Mouse (Mus musculus) kidney, embryonic 14.5 days (tissue): ENCODE data around the gene 1810010H24Rik. TPM values are rescaled to one million over a fixed set of nuclear protein-coding genes. Genes with fewer than 3 reads are reported as not detected.

Experiments
- ATAC-seq: fragments of 200-750 bp; cut with Nextera tagmentation; 2 replicates; pipeline ENCODE4 v1.8.0; 2017; ENCODE audit warnings: moderate number of reproducible peaks, mild to moderate bottlenecking, moderate TSS enrichment, moderate library complexity; ENCODE audit not compliant: low FRiP score, low TSS enrichment
- H3K27ac ChIP-seq: fragments of 300-500 bp; sonication (generic); 2 replicates; pipeline ENCODE4 v1.5.1; 2014; ENCODE audit warnings: low read depth, mild to moderate bottlenecking, low read length, moderate library complexity, mixed read lengths
- H3K27me3 ChIP-seq: fragments of 300-500 bp; sonication (generic); 2 replicates; pipeline ENCODE4 v1.6.1; 2014; ENCODE audit warnings: mild to moderate bottlenecking, low read length; ENCODE audit not compliant: control insufficient read depth, insufficient read depth
- H3K36me3 ChIP-seq: fragments of 300-500 bp; sonication (generic); 2 replicates; pipeline ENCODE4 v1.6.1; 2014; ENCODE audit warnings: low read length, mixed read lengths; ENCODE audit not compliant: control insufficient read depth, insufficient read depth
- H3K4me1 ChIP-seq: fragments of 300-500 bp; sonication (generic); 2 replicates; pipeline ENCODE4 v1.6.1; 2014; ENCODE audit warnings: low read length, mixed read lengths; ENCODE audit not compliant: control insufficient read depth, insufficient read depth
- H3K4me2 ChIP-seq: fragments of 300-500 bp; sonication (generic); replicated peaks from 2 replicates; pipeline ENCODE4 v1.6.1; 2014; ENCODE audit warnings: low read depth, mild to moderate bottlenecking, low read length
- H3K4me3 ChIP-seq: fragments of 300-500 bp; sonication (generic); 2 replicates; pipeline ENCODE4 v1.5.1; 2014; ENCODE audit warnings: mild to moderate bottlenecking, low read length
- H3K9ac ChIP-seq: fragments of 300-500 bp; sonication (generic); 2 replicates; pipeline ENCODE4 v1.6.1; 2014; ENCODE audit warnings: low read depth, mild to moderate bottlenecking, low read length, moderate library complexity
- H3K9me3 ChIP-seq: fragments of 300-500 bp; sonication (generic); 2 replicates; pipeline ENCODE4 v1.6.1; 2016; ENCODE audit warnings: low read length; ENCODE audit not compliant: control insufficient read depth
- WGBS: fragments of 180-500 bp; shearing (Covaris S2); extraction: QIAGEN DNeasy Blood & Tissue Kit; methylation state at CpG from one replicate; pipeline ENCODE4 v1.1.7; 2014; 5-methylcytosine and 5-hydroxymethylcytosine counted together
- polyA plus RNA-seq: library from polyadenylated mRNA; unstranded; fragments of >200 nt; fragmentation: Nextera tagmentation; extraction: Ambion mirVana; gene quantifications from 2 replicates; pipeline ENCODE4 v1.2.1, GENCODE M21; 2014

The 1810010H24Rik gene
- polyA plus RNA-seq, 1 experiment from 2014 or later, result 3.4 TPM

- Histone ChIP-seq H3K27ac (peak overlapping the region; percentile 71; the same call in 1 of the 2 replicates), H3K4me2 (peak overlapping the region; percentile 70), H3K36me3 (no peaks in the 10 kb centered on the region), H3K4me3 (peak overlapping the region; percentile 67; the same call in 1 of the 2 replicates), H3K9me3 (no peaks in the 10 kb centered on the region), H3K4me1 (peaks cover 30% of the 10 kb centered on the region), H3K9ac (peak overlapping the region; percentile 67; the same call in 1 of the 2 replicates), H3K27me3 (no peaks in the 10 kb centered on the region)
- WGBS, result 64% methylated on average over 6 of the region's 6 CpGs
- ATAC-seq, result no peak
These were observed 3.3 kb downstream of the 1810010H24Rik start for GRCm38 (mm10) chr11:107028754-107029153.

- Histone ChIP-seq H3K9me3 (no peaks in the 10 kb centered on the region), H3K27ac (no peak overlapping the region), H3K36me3 (no peaks in the 10 kb centered on the region), H3K4me1 (peaks cover 22% of the 10 kb centered on the region; the same call in 1 of the 2 replicates), H3K4me2 (no peak overlapping the region), H3K27me3 (no peaks in the 10 kb centered on the region), H3K4me3 (no peak overlapping the region), H3K9ac (no peak overlapping the region)
- WGBS, result 47% methylated on average over 19 of the region's 19 CpGs
- ATAC-seq, result no peak
These were observed 4.1 kb downstream of the 1810010H24Rik start for GRCm38 (mm10) chr11:107029536-107029935.

GRCm38 (mm10) chr11:107031635-107032034 lies 6.2 kb downstream of the 1810010H24Rik start:
- Histone ChIP-seq H3K4me3 (no peak overlapping the region), H3K9ac (no peak overlapping the region), H3K9me3 (no peaks in the 10 kb centered on the region), H3K4me1 (peaks cover 3% of the 10 kb centered on the region; the same call in 1 of the 2 replicates), H3K27ac (no peak overlapping the region), H3K36me3 (no peaks in the 10 kb centered on the region), H3K4me2 (no peak overlapping the region), H3K27me3 (no peaks in the 10 kb centered on the region)
- WGBS, result 51% methylated on average over 7 of the region's 7 CpGs
- no peak for ATAC-seq

GRCm38 (mm10) chr11:107034085-107034810 lies 8.8 kb downstream of the 1810010H24Rik start:
- Histone ChIP-seq H3K9me3 (no peaks in the 10 kb centered on the region), H3K36me3 (peaks cover 21% of the 10 kb centered on the region; the same call in 1 of the 2 replicates), H3K27me3 (no peaks in the 10 kb centered on the region), H3K4me1 (no peaks in the 10 kb centered on the region), H3K4me3 (no peak overlapping the region), H3K4me2 (no peak overlapping the region), H3K27ac (no peak overlapping the region), H3K9ac (no peak overlapping the region)
- 81% methylated on average over 10 of the region's 10 CpGs for WGBS
- ATAC-seq, result no peak

- Histone ChIP-seq H3K27ac (no peak overlapping the region), H3K4me3 (no peak overlapping the region), H3K9ac (no peak overlapping the region), H3K4me2 (no peak overlapping the region), H3K9me3 (no peaks in the 10 kb centered on the region), H3K36me3 (peaks cover 70% of the 10 kb centered on the region), H3K4me1 (no peaks in the 10 kb centered on the region), H3K27me3 (no peaks in the 10 kb centered on the region)
- WGBS, result 89% methylated on average over 5 of the region's 5 CpGs
- ATAC-seq, result no peak
These were observed 13.9 kb downstream of the 1810010H24Rik start for GRCm38 (mm10) chr11:107039417-107039816.

GRCm38 (mm10) chr11:107041396-107041795 lies 15.9 kb downstream of the 1810010H24Rik start:
- ATAC-seq, result no peak
- peaks cover 87% of the 10 kb centered on the region for H3K36me3 ChIP-seq
- 97% methylated on average over 3 of the region's 3 CpGs for WGBS

GRCm38 (mm10) chr11:107043361-107043760 lies 17.9 kb downstream of the 1810010H24Rik start:
- no peaks in the 10 kb centered on the region for H3K27me3 ChIP-seq
- H3K4me3 ChIP-seq, result no peak overlapping the region
- WGBS, result 92% methylated on average over 11 of the region's 11 CpGs
- H3K27ac ChIP-seq, result no peak overlapping the region
- H3K9ac ChIP-seq, result no peak overlapping the region
- no peaks in the 10 kb centered on the region for H3K9me3 ChIP-seq
- H3K4me1 ChIP-seq, result no peaks in the 10 kb centered on the region
- no peak for ATAC-seq
- H3K36me3 ChIP-seq, result peaks cover 90% of the 10 kb centered on the region
- no peak overlapping the region for H3K4me2 ChIP-seq

More at GRCm38 (mm10) chr11:107041396-107041795, 15.9 kb downstream of the 1810010H24Rik start:
- H3K4me1 ChIP-seq, result no peaks in the 10 kb centered on the region
- H3K27ac ChIP-seq, result no peak overlapping the region
- H3K4me2 ChIP-seq, result no peak overlapping the region
- no peak overlapping the region for H3K4me3 ChIP-seq
- no peaks in the 10 kb centered on the region for H3K9me3 ChIP-seq
- H3K9ac ChIP-seq, result no peak overlapping the region
- no peaks in the 10 kb centered on the region for H3K27me3 ChIP-seq

GRCm38 (mm10) chr11:107044321-107044720 lies 18.8 kb downstream of the 1810010H24Rik start:
- H3K27me3 ChIP-seq, result no peaks in the 10 kb centered on the region
- 58% methylated on average over 5 of the region's 5 CpGs for WGBS
- H3K4me3 ChIP-seq, result no peak overlapping the region
- ATAC-seq, result no peak
- no peak overlapping the region for H3K4me2 ChIP-seq
- H3K27ac ChIP-seq, result no peak overlapping the region
- H3K36me3 ChIP-seq, result peaks cover 82% of the 10 kb centered on the region
- H3K9ac ChIP-seq, result no peak overlapping the region
- H3K4me1 ChIP-seq, result no peaks in the 10 kb centered on the region
- H3K9me3 ChIP-seq, result no peaks in the 10 kb centered on the region

- Histone ChIP-seq H3K4me3 (no peak overlapping the region), H3K9ac (no peak overlapping the region), H3K27me3 (no peaks in the 10 kb centered on the region), H3K9me3 (no peaks in the 10 kb centered on the region), H3K4me2 (no peak overlapping the region), H3K36me3 (peaks cover 69% of the 10 kb centered on the region), H3K27ac (no peak overlapping the region), H3K4me1 (no peaks in the 10 kb centered on the region)
- 94% methylated on average over 4 of the region's 4 CpGs for WGBS
- no peak for ATAC-seq
These were observed 20.1 kb downstream of the 1810010H24Rik start for GRCm38 (mm10) chr11:107045546-107045945.
